Mouse (Mus musculus) stomach, postnatal 0 days (tissue): ENCODE results near the gene Phf14.

Experiments
- CTCF ChIP-seq: IDR thresholded peaks from 2 replicates; pipeline ENCODE4 v1.5.1; 2016; ENCODE audit warnings: antibody characterized with exemption, low read depth, mild to moderate bottlenecking, moderate library complexity
- EP300 ChIP-seq: optimal IDR thresholded peaks from 2 replicates; pipeline ENCODE3; 2016; ENCODE audit warnings: antibody characterized with exemption

DNA sequence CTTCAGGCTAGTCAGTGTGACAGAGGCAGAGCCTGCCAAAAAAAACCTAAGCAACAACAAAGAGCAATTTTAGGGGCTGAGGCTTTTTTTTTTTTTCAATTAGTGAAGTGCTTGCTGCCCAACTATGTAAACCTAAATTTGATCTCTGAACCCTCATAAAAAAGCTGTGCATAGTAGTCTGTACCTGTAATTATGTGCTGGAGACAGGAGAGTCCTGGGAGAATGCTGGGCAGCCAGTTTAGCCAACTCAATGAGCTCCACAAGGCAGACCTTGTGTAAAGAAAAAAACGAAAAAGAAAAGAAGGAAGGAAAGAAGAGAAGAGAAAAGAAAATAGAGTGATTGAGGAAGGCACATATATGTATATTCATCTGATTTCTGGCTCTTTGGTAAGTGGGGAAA lies 112.1 kb downstream of the Phf14 start:
- TF ChIP-seq CTCF (no peak), EP300 (no peak)
